Mouse (Mus musculus): ENCODE results near the gene Lin54. TPM values are rescaled to one million over a fixed set of nuclear protein-coding genes. Genes with fewer than 3 reads are reported as not detected.

The Lin54 gene
- polyA plus RNA-seq, 1 experiment from 2014 or later: 19.0 TPM

Small RNAs within 50 kb of the gene (microRNA-seq; reads per million reads assigned to microRNA genes)
- gene Gm23222 (ENCODE audit: borderline number of aligned reads): not detected

Other genes with a start within 250 kb of the Lin54 start
- gene Sec31a, start 84.4 kb downstream of the Lin54 start, polyA plus RNA-seq (2014; fragmentation: Nextera tagmentation; extraction: Ambion mirVana): 118 and 120 TPM in 2 replicates
- gene Cops4, start 17.7 kb upstream of the Lin54 start, polyA plus RNA-seq (2014; fragmentation: Nextera tagmentation; extraction: Ambion mirVana): 258 and 263 TPM in 2 replicates
- 5.3 and 5.5 TPM in 2 replicates for gene Plac8, start 71.6 kb upstream of the Lin54 start, polyA plus RNA-seq (2014; fragmentation: Nextera tagmentation; extraction: Ambion mirVana)
- gene Coq2, start 174.5 kb upstream of the Lin54 start, polyA plus RNA-seq (2014; fragmentation: Nextera tagmentation; extraction: Ambion mirVana): 62.2 and 64.0 TPM in 2 replicates
- 1.1 and 2.2 TPM in 2 replicates for gene Hpse, start 219.1 kb upstream of the Lin54 start, polyA plus RNA-seq (2014; fragmentation: Nextera tagmentation; extraction: Ambion mirVana)

All from embryonic facial prominence, embryonic 11.5 days (tissue).